Mouse (Mus musculus): ENCODE measurements around the gene Ccdc50. TPM values are rescaled to one million over a fixed set of nuclear protein-coding genes. Genes with fewer than 3 reads are reported as not detected.

Ccdc50 gene
- polyA plus RNA-seq, 2 experiments: 8.5 to 15.9 TPM

DNA sequence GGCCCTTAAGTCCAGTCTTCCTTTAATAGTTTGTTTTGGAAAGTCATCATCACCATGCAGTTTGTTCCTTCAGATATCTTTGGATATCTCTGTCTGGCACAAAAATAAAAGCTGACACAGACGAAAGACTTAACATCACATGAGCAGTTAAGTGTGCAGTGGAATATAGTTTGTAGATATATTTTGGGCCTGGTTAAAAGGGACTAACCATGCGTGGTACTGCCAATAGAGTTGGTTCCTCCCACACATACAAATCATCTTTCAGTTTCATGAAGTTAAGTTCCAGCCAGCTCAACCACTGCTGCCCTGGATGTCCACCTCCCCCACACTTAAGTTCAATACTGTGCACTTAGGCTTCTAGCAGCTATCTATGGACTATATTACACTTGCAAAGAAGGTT lies 34.2 kb upstream of the Ccdc50 start:
- DNase-seq (ENCODE audit: low read depth in 3 of 3, low spot score in 3 of 3) (no peak), ATAC-seq (ENCODE audit: insufficient read depth) (no peak)
- no peak overlapping the region for H3K4me2 ChIP-seq (ENCODE audit: low read depth)
- H3K27me3 ChIP-seq (ENCODE audit: control insufficient read depth, insufficient read depth, low read length): no peaks in the 10 kb centered on the region
- H3K9me3 ChIP-seq (ENCODE audit: control insufficient read depth, low read length): no peaks in the 10 kb centered on the region
- WGBS (ENCODE audit: insufficient replicate concordance): 47% methylated on average over 2 of the region's 2 CpGs
- H3K4me1 ChIP-seq (replicated peaks; ENCODE audit: control insufficient read depth in 2 of 2, insufficient read depth in 2 of 2, low read length in 1 of 2): no peaks in the 10 kb centered on the region
- no peak overlapping the region for H3K4me3 ChIP-seq (ENCODE audit: insufficient read depth in 1 of 2, low read depth in 2 of 2, low read length in 2 of 2)
- no peaks in the 10 kb centered on the region for H3K36me3 ChIP-seq (replicated peaks; ENCODE audit: control insufficient read depth, insufficient read depth, low read depth)
- no peak overlapping the region for H3K9ac ChIP-seq (replicated peaks)
- H3K27ac ChIP-seq: no peak overlapping the region
- no peak for TF ChIP-seq CTCF (IDR thresholded peaks at IDR 0.05; ENCODE audit: low read depth)
- no peak for TF ChIP-seq EP300 (IDR thresholded peaks at IDR 0.05; ENCODE audit: low read depth)

DNA sequence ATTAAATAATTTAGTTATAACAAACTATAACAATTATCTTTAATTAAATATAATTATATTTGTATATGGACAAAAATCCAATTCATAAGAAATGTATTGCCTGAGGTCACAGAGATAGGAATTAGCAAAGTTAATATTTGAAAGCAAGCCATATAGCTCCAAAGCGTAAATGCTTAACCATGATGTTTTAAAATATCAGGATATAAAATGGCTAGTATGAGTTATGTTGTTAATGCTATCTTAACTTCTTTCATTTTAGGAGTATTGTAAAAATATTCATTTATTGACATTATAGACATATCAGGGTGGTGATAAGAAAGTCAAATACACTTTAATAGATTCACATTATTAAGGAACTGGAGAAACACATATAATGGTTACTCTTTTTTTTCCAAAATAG lies 28.6 kb upstream of the Ccdc50 start:
- ATAC-seq (ENCODE audit: insufficient read depth): no peak
- 69% methylated on average over 1 of the region's 1 CpGs for WGBS (ENCODE audit: insufficient replicate concordance)
- Histone ChIP-seq H3K4me2 (ENCODE audit: low read depth) (no peak overlapping the region), H3K9ac (replicated peaks) (no peak overlapping the region), H3K27me3 (ENCODE audit: control insufficient read depth, insufficient read depth, low read length) (no peaks in the 10 kb centered on the region), H3K9me3 (ENCODE audit: control insufficient read depth, low read length) (no peaks in the 10 kb centered on the region), H3K4me1 (replicated peaks; ENCODE audit: control insufficient read depth in 2 of 2, insufficient read depth in 2 of 2, low read length in 1 of 2) (no peaks in the 10 kb centered on the region), H3K27ac (no peak overlapping the region), H3K36me3 (replicated peaks; ENCODE audit: control insufficient read depth, insufficient read depth, low read depth) (no peaks in the 10 kb centered on the region), H3K4me3 (ENCODE audit: insufficient read depth in 1 of 2, low read depth in 2 of 2, low read length in 2 of 2) (no peak overlapping the region)
- TF ChIP-seq CTCF (IDR thresholded peaks at IDR 0.05; ENCODE audit: low read depth): no peak
- TF ChIP-seq EP300 (IDR thresholded peaks at IDR 0.05; ENCODE audit: low read depth): no peak
- DNase-seq (ENCODE audit: low read depth in 3 of 3, low spot score in 3 of 3): no peak

DNA sequence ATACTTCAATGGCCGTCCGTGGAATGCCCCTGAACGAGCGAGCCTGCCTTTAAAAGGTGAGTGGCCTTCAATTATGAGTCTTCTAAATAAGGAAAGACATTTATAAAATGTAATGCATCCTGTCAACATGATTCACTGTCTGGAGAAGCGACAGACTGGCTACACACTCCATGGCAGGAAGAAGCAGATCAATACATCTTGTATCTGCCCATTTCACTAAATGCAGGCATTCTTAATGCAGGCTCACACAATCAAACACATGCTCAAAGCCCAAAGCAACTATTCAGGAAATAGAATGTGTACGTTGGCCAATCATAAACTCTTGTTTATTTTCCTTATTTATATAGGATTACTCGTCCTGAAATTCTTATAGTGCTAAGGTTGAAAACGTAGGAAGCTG lies 18.5 kb upstream of the Ccdc50 start, which contains the start of gene Uts2b:
Gene Uts2b (minus strand): TSS at position 49 of the 400 bp plus-strand sequence.
- WGBS (ENCODE audit: insufficient replicate concordance): 58% methylated on average over 8 of the region's 8 CpGs
- H3K27me3 ChIP-seq (ENCODE audit: control insufficient read depth, insufficient read depth, low read length): no peaks in the 10 kb centered on the region
- DNase-seq (ENCODE audit: low read depth in 3 of 3, low spot score in 3 of 3) (no peak), ATAC-seq (ENCODE audit: insufficient read depth) (no peak)
- H3K4me2 ChIP-seq (ENCODE audit: low read depth): no peak within 1 kb of the TSS
- TF ChIP-seq CTCF (IDR thresholded peaks at IDR 0.05; ENCODE audit: low read depth) (no peak), EP300 (IDR thresholded peaks at IDR 0.05; ENCODE audit: low read depth) (no peak)
- no peak within 1 kb of the TSS for H3K9ac ChIP-seq (replicated peaks)
- H3K27ac ChIP-seq: no peak within 1 kb of the TSS
- no peak within 1 kb of the TSS for H3K4me3 ChIP-seq (ENCODE audit: insufficient read depth in 1 of 2, low read depth in 2 of 2, low read length in 2 of 2)
- H3K4me1 ChIP-seq (replicated peaks; ENCODE audit: control insufficient read depth in 2 of 2, insufficient read depth in 2 of 2, low read length in 1 of 2): no peaks in the 10 kb centered on the region
- H3K36me3 ChIP-seq (replicated peaks; ENCODE audit: control insufficient read depth, insufficient read depth, low read depth): no peaks in the 10 kb centered on the region
- no peaks in the 10 kb centered on the region for H3K9me3 ChIP-seq (ENCODE audit: control insufficient read depth, low read length)

DNA sequence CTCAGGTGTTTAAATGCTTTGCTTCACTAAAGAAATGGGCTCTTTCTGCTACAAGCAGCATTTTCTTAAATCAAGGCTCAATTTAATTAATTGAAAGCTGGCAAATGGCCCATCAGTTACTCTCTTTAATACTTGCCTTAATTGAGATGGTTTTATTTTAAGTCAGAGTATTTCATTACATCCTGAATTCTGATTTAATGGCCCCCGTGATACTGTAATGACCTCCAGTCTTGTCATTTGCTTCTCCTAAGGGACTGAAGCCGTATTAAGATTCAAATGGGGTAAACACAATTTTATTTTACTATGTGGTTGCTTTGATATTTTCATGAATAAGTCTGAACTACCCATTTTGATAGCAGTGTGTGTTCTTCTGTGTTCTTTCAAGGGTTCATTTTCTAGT lies 18.0 kb upstream of the Ccdc50 start:
- WGBS (ENCODE audit: insufficient replicate concordance): 60% methylated on average over 2 of the region's 2 CpGs
- Histone ChIP-seq H3K4me1 (replicated peaks; ENCODE audit: control insufficient read depth in 2 of 2, insufficient read depth in 2 of 2, low read length in 1 of 2) (no peaks in the 10 kb centered on the region), H3K27me3 (ENCODE audit: control insufficient read depth, insufficient read depth, low read length) (no peaks in the 10 kb centered on the region)

DNA sequence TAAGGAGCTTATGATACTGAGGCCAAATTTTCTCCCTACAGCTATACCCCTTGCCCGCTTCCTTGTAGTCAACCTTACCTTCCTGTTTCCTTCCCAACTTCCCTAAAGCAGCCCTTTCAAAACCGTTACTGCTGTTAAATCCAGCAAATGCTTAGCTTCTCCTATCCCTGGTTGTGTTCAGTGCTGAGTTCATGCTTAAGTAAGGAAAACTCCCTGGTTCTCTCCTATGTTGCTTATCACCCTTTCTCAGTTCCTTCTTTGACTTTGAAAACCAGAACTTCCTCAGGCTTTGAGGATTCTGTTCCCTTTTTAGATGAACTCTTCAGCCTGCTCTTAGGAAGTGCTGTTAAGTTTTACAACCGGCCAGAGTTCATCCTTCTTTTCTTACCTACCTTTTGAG lies 14.5 kb upstream of the Ccdc50 start:
- no peaks in the 10 kb centered on the region for H3K36me3 ChIP-seq (replicated peaks; ENCODE audit: control insufficient read depth, insufficient read depth, low read depth)
- DNase-seq (ENCODE audit: low read depth in 3 of 3, low spot score in 3 of 3) (no peak), ATAC-seq (ENCODE audit: insufficient read depth) (no peak)
- H3K4me2 ChIP-seq (ENCODE audit: low read depth): no peak overlapping the region
- H3K27ac ChIP-seq: no peak overlapping the region
- no peak for TF ChIP-seq CTCF (IDR thresholded peaks at IDR 0.05; ENCODE audit: low read depth)
- no peak for TF ChIP-seq EP300 (IDR thresholded peaks at IDR 0.05; ENCODE audit: low read depth)
- H3K4me3 ChIP-seq (ENCODE audit: insufficient read depth in 1 of 2, low read depth in 2 of 2, low read length in 2 of 2): no peak overlapping the region
- 11% methylated on average over 3 of the region's 3 CpGs for WGBS (ENCODE audit: insufficient replicate concordance)
- no peaks in the 10 kb centered on the region for H3K9me3 ChIP-seq (ENCODE audit: control insufficient read depth, low read length)
- H3K27me3 ChIP-seq (ENCODE audit: control insufficient read depth, insufficient read depth, low read length): no peaks in the 10 kb centered on the region
- H3K4me1 ChIP-seq (replicated peaks; ENCODE audit: control insufficient read depth in 2 of 2, insufficient read depth in 2 of 2, low read length in 1 of 2): no peaks in the 10 kb centered on the region; a peak in 1 of 4 replicates
- no peak overlapping the region for H3K9ac ChIP-seq (replicated peaks)

More for the DNA sequence above, 18.0 kb upstream of the Ccdc50 start:
- ATAC-seq (ENCODE audit: insufficient read depth): no peak
- H3K9me3 ChIP-seq (ENCODE audit: control insufficient read depth, low read length): no peaks in the 10 kb centered on the region
- no peak overlapping the region for H3K4me3 ChIP-seq (ENCODE audit: insufficient read depth in 1 of 2, low read depth in 2 of 2, low read length in 2 of 2)
- H3K27ac ChIP-seq: no peak overlapping the region
- no peaks in the 10 kb centered on the region for H3K36me3 ChIP-seq (replicated peaks; ENCODE audit: control insufficient read depth, insufficient read depth, low read depth)
- H3K9ac ChIP-seq (replicated peaks): no peak overlapping the region
- TF ChIP-seq EP300 (IDR thresholded peaks at IDR 0.05; ENCODE audit: low read depth) (no peak), CTCF (IDR thresholded peaks at IDR 0.05; ENCODE audit: low read depth) (no peak)
- H3K4me2 ChIP-seq (ENCODE audit: low read depth): no peak overlapping the region
- no peak for DNase-seq (ENCODE audit: low read depth in 3 of 3, low spot score in 3 of 3)
